Mouse (Mus musculus): ENCODE measurements around the gene Ppp1r1a.
A peak's percentile ranks its signal among the peaks of the same experiment; 100 is the strongest.

Gene Ppp1r1a

GRCm38 (mm10) chr15:103514119-103514518, 23.7 kb downstream of the Ppp1r1a start:
- DNase-seq (ENCODE audit: low read depth, low spot score): peak; percentile 47

- no peak for DNase-seq (ENCODE audit: low read depth, low spot score)
These were observed 24.2 kb downstream of the Ppp1r1a start for GRCm38 (mm10) chr15:103513621-103514031.

- DNase-seq (ENCODE audit: low read depth, low spot score): no peak
These were observed 26.2 kb downstream of the Ppp1r1a start for GRCm38 (mm10) chr15:103511652-103512051.

- no peak for DNase-seq (ENCODE audit: low read depth, low spot score)
These were observed 28.5 kb downstream of the Ppp1r1a start for GRCm38 (mm10) chr15:103509317-103509716.

GRCm38 (mm10) chr15:103503660-103504059, 34.1 kb downstream of the Ppp1r1a start:
- DNase-seq (ENCODE audit: low read depth, low spot score): no peak

GRCm38 (mm10) chr15:103503251-103503600, 34.6 kb downstream of the Ppp1r1a start:
- DNase-seq (ENCODE audit: low read depth, low spot score): no peak

GRCm38 (mm10) chr15:103502435-103503250, 35.2 kb downstream of the Ppp1r1a start, which contains the start of gene Pde1b:
Gene Pde1b (plus strand): TSS chr15:103503034.
- no peak for DNase-seq (ENCODE audit: low read depth, low spot score)

GRCm38 (mm10) chr15:103501186-103501585, 36.6 kb downstream of the Ppp1r1a start:
- DNase-seq (ENCODE audit: low read depth, low spot score): no peak

- DNase-seq (ENCODE audit: low read depth, low spot score): no peak
These were observed 37.1 kb downstream of the Ppp1r1a start for GRCm38 (mm10) chr15:103500723-103501122.

- DNase-seq (ENCODE audit: low read depth, low spot score): no peak
These were observed 39.6 kb downstream of the Ppp1r1a start for GRCm38 (mm10) chr15:103498157-103498556.

- peak; percentile 98 for DNase-seq (ENCODE audit: low read depth, low spot score)
These were observed 41.3 kb downstream of the Ppp1r1a start for GRCm38 (mm10) chr15:103496204-103497140.

GRCm38 (mm10) chr15:103488336-103488735, 49.5 kb downstream of the Ppp1r1a start:
- no peak for DNase-seq (ENCODE audit: low read depth, low spot score)

- no peak for DNase-seq (ENCODE audit: low read depth, low spot score)
These were observed 51.1 kb downstream of the Ppp1r1a start for GRCm38 (mm10) chr15:103486658-103487057.

GRCm38 (mm10) chr15:103485106-103485505, 52.7 kb downstream of the Ppp1r1a start:
- DNase-seq (ENCODE audit: low read depth, low spot score): no peak

GRCm38 (mm10) chr15:103484490-103484889, 53.3 kb downstream of the Ppp1r1a start:
- DNase-seq (ENCODE audit: low read depth, low spot score): no peak

- DNase-seq (ENCODE audit: low read depth, low spot score): peak; percentile 56
These were observed 55.3 kb downstream of the Ppp1r1a start for GRCm38 (mm10) chr15:103482488-103482887.
